Mouse (Mus musculus) neural tube, embryonic 10.5 days (tissue): ENCODE measurements at regions not wholly inside any gene's neighbourhood (a gene's known extent, or its start where the extent isn't known, plus 50 kb on each side); places are given as distances from the start of the nearest gene placed in this dataset.
"Not testable (repeated sequence)": the region's sequence is repeated elsewhere in the genome, so short reads cannot be mapped to it uniquely, and the experiment has no call there.

ENCODE experiments used
- DNase-seq: peaks from one replicate; pipeline ENCODE4 v3.0.0-alpha.2; 2017; ENCODE audit warnings: low spot score; ENCODE audit errors: extremely low spot score

DNA sequence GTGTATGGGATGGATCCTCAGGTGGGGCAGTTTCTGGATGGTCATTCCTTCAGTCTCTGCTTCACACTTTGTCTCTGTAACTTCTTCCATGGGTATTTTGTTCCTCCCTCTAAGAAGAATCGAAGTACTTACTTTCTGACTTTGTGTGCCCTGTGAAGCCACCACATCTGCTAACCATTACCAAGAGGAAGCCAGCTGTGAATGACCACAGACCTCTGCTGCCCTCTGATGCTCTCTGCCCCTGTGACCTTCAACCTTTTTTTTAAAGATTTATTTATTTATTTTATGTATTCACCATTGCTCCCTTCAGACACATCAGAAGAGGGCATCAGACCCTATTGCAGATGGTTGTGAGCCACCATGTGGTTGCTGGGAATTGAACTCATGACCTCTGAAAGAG, 475.7 kb upstream of the Gulo start:
- DNase-seq: not testable (repeated sequence)

DNA sequence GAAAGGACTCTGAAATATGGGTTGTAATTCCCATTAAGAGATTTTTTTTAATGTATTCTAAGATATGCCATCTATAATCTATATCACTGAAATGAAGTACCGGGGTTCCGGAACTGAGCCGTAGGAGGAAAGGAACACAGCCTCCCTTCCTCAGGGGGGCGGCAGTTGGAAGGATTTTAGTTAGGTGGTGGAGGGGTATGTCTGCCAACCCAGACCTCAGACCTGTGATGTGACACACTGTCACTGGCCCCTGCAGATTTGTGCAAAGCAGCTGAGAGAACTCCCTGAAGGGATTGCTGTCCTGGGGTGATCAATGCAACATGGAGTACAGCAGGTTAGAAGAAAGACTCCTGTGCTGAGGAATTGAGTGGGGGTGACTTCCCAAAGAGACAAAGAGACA, 470.2 kb upstream of the Gulo start:
- DNase-seq: no peak

DNA sequence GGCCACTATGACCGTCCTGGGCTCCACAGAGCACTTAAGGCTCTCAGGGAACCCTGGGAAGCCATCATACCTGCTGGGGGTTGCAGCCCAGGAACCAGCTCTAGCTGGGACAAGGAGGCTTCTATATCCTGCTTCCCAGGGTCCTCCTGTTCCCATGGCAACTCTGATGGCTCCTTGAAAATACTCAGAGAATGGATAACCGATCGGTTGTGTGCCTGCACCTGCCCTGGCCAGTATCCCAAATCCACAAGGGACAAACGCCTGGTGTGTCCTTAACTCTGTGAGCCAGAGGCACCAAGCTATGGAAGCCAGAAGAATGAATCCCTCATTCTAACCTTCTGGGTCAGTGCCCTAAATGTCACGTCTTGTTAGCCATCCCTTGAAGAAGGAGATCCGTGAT, 469.6 kb upstream of the Gulo start:
- no peak for DNase-seq

DNA sequence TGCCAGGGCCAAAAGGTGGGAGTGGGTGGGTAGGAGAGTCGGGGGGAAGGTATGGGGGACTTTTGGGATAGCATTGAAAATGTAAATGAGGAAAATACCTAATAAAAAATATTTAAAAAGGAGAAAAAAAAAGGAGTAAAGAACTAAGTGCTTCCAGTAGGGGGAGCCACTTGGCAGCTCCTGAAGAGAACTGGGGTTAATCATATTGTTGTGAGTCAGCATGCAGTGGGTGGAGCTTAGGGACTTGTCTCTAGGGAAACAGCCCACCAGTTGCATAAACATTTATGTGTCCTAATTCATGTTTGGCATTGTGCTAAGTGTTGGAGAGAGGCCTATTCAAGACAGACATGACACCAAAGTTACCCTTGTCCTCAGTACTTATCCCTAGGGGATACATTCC, 466.0 kb upstream of the Gulo start:
- DNase-seq: no peak

DNA sequence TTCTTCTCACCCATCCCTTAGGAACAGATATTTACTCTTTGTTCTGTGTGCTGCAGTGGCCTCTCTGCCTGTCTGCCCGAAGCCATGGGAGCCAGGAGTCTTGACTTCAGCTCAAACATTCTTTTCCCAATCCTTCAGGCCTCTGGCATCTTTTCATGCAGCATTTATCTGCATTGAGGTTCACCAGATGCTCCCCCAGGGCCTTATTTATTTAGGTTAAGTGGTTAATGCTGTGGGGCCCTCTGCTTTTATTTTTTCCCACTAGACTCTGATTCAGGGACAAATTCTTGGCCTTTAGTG, 464.2 kb upstream of the Gulo start:
- DNase-seq: no peak

DNA sequence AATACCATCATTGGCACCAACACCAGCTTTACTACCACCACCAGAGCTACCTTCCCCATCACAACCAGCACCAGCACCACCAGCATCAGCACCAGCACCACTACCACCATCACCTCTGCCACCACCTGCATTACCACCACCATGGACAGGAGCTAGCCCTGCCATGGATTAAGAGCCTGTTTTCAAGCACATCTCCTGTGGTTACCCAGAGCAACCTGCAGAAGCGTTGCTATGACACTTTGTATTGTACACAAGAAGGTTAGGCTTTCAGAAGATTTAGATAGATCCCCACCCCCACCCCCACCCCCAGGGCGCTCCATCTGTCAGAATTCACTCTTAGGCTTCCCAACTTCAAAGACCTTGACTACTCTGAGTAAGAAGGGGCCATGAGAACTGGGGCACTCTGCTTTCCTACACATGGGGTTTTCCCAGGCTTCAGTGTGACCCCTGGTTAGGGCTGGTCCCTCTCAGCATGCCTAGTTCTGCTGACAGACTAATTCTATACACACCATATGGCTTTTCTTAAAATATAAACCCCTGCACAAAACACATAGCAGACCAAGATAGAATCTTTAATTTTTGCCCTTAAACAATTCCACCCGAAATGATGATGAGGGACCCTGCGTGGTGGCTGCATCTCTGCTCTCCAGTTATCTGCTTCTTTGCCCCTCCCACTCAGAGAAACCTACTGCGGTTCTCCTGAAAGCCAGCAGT, 463.7 kb upstream of the Gulo start:
- DNase-seq: no peak

DNA sequence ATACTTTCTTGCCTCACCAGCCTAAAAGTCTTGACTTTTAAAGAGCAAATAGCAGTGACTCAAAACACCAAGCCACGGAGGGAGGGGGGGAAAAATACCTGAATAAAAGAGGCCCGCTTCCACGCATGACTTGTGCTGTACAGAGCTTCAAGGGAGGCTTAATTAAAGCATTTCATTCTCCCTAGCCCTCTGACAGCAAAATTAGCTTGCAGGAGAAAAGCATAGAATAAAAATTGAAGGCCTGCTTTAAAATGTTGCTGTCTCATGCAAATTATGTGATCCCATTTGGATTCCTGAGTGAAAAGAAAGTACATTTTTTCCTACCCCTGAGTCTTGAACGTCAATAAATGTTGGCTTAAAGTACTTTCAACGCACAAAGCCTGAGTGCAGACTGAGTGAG, 453.1 kb upstream of the Gulo start:
- no peak for DNase-seq

DNA sequence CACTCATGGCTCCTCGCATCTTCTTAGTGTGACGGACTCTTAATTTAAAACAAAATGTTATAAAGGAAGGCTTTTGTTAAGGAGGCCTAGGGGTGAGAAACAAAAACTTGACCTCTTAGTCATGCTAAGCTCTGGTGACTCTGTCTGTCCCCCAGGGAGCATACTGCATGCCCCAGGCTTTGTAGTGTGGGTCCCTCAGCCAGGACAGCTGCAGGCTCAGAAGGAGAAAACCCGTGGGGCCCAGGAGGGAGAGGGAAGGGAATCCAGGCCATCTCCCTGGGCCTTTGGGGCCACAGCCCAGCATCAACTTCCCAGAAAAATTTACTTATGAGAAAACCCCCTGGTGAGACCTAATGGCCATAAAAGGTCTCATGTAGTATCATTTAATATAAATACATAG, 451.8 kb upstream of the Gulo start:
- DNase-seq: no peak

DNA sequence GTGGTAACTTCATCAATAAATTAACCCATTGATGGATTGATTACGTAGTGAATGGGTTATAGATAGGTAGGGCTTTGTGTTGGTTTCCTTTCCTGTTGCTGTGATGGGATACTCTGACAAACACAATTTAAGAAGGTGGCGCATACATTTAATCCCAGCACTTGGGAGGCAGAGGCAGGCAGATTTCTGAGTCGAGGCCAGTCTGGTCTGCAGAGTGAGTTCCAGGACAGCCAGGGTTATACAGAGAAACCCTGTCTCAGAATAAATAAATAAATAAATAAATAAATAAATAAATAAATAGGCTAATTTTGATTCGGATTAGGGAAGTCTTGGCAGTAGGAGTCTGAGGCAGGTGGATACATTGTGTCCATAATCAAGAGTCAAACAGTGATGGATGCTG, 449.7 kb upstream of the Gulo start:
- DNase-seq: no peak

DNA sequence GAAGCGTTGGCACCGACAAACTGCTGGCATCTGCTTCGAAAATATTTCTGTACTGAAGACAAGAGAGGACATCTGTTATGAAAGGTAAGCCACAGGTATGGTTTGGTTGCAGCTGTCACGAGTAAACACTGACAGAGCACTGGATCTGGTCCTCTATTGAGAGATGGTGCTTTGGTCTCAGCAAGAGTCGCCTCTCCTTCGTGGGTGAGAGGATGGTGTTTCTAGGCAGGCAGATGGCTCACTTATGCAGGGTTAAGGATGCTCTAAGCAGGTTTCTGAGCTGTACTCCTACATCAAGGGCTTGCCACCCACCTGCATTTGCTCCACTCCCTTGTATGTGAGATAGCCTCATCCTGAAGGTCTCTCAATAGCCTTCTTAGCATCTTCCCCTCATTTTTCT, 448.3 kb upstream of the Gulo start:
- no peak for DNase-seq

DNA sequence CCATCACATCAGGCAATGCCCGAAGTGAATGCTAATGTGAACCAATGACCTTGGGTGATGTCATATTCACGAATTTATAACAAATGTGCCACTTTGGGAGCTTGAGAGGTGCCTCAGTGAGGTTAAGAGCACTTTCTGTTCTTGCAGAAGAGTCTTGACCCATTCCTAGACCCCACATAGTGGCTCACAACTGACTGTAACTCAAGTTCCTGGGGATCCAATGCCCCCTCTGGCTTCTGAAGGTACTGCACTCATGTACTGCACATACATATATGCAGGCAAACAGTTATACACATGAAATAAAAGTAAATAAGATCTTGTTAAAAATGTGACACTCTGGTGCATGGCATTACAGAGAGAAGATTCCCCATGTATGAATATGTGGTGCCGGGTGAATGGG, 443.8 kb upstream of the Gulo start:
- no peak for DNase-seq

DNA sequence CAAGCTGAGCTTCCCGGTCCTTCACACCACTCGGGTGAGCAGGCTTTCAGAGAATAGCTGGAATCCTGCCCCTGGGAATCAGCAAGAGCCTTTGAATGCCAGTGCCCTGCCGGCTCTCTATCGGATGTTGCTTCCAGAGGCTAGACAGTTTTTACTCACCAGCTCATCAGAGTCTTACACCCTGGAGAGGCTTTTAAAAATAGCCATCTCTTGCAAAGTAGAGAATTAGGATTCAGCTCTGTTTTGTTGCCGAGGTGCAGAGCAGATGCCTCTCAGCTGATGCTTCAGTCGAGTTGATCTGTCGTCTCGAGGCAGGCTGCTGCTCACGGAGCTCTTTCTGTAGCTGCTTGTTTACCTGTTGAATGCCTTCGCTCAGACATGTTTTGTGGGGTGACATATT, 441.3 kb upstream of the Gulo start:
- no peak for DNase-seq

DNA sequence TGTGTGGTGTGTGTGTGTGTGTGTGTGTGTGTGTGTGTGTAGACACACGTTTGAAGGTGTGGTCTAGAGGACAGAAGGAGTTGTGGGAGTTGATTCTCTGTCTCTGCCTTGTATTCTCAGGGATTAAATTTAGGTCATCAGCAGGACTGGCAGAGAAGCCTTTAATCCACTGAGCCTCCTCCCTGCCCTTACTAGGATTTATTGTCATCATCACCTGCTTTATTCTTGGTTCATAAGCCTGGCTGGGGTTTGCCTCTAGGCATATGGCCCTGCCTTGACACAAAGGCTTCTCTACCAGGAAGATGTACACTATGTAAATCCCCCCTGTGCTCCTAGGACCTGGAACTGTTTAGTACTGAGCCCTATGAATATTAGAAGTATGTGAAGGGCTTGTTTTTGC, 433.6 kb upstream of the Gulo start:
- DNase-seq: no peak

DNA sequence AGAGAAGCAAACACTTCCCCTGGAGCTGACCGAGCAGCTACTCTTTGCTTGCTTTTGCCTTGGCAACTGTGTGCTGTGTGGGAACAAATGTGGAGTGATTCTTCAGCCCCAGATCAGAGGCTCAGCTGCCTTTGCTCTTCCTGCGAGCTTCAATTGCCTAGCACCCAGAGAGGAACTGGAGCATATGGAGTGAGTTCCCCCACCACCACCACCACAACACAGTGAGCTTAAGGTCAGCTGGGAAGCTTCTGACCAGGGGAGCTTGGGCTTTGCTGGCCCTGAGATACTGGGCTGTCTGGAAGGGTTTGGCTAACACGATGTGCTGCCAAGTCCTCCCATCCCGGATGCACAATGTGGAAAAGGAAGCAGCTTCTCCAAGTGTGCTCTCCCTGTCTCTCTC, 432.8 kb upstream of the Gulo start:
- no peak for DNase-seq

DNA sequence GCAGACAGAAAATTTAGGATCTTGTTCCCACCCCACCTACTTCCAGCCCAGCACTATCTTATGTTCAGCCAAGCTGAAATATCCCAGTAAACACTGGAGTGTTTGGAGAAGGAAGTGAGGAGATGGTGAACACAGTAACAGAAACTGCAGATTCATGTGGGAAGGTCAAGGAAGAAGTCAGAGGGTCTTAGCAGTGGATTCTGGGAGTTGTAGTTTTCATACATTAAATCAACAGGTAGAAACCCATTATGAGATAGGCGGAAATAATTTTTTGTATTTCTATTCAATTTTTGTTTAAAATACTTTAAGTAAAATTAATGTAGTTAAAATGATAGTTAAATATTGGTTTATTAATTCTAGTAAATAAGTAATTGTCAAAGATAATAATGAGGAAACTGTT, 429.6 kb upstream of the Gulo start:
- DNase-seq: no peak

DNA sequence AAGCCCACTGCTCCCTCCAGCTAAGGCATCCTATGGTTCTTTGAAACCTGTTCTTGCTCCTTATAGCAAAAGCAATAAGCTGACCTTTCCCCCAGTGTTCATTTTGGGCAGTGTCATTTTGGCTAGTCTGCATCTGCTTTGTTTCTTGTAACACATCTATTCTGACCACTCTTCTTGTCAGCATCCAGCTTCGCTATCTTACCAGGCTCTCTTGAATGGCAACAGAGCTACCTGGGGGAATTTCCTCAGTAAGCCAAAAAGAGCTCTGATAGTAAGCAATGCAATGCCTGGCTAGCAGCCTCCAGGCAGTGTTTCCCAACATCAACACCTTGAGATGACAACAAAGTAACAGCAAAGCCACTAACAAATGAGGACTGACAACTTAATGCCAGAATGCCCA, 429.0 kb upstream of the Gulo start:
- no peak for DNase-seq

DNA sequence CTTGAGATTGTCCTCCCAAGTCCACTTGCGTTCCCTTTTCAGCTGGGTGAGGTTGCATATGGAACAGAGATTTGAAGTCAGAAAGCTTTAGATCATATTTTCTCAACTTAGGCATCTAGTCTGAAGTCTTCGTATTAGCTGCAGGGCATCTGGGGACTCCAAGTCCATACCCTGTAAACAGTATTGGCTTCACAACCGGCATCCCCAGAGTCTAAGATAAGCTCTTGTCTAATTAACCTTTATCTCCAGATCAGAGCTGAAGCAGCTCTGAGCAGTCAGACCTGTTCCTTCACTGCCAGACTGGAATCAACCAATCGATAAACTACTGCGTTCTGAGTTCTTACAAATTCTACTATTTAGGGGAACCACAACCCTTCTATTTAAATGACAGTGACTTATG, 422.6 kb upstream of the Gulo start:
- DNase-seq: no peak

DNA sequence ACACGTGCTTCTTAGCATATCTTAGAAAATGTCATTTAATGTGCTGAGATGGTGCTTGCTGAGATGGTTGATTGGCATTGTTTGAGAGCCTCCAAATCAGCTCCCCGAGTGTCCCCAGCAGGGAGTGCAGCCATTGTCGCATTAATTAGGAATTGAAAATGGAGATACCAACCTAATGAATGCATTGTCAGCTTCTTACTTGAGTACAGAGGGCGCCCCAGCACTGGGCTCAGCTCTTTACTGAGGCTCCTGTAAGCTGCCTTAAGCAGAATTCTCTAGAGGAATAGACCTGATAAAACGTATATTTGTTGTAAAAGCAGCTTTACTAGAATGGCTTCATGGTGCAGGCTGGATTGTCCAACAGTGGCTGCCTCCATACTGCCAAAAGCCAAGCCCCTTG, 415.1 kb upstream of the Gulo start:
- DNase-seq: no peak
